Mouse (Mus musculus): ENCODE data around the gene Fastkd5. TPM values are rescaled to one million over a fixed set of nuclear protein-coding genes. Genes with fewer than 3 reads are reported as not detected.

Gene Fastkd5
- polyA plus RNA-seq (2016; fragmentation: Nextera tagmentation; extraction: Ambion mirVana): 16.8 and 19.3 TPM in 2 replicates

DNA sequence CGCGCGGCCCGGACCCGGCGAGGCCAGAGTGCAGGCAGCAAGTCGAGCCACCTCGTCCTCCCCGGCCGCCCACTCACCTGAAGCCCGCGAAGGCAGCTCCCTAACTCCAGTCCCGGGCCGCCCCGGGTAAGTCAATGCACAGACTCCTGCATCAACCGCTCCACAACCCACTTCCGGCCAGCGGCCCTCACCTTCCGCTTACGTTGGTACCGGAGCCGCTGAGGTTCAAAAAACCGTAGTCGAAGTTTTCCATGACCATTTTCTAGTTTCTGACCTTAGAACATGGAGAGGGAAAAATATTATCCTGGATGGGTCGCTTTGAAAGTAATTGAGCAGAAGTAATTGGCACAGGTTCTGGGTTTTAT, at the start of gene Fastkd5, which contains the start of gene Ubox5:
TSS of gene Fastkd5 (minus strand) at position 189 of the 365 bp plus-strand sequence.
TSS of gene Ubox5 (minus strand) at position 200 of the 365 bp plus-strand sequence.
- WGBS: 1% methylated on average over 25 of the region's 25 CpGs
- peak; percentile 87 for ATAC-seq (ENCODE audit: low FRiP score)
- H3K9ac ChIP-seq: peak within 1 kb of the TSS; percentile 81
- H3K4me1 ChIP-seq: peaks cover 35% of the 10 kb centered on the region
- peak within 1 kb of the TSS; percentile 89 for H3K4me3 ChIP-seq (replicated peaks)
- peaks cover 20% of the 10 kb centered on the region for H3K27me3 ChIP-seq
- H3K36me3 ChIP-seq (replicated peaks): peaks cover 20% of the 10 kb centered on the region
- no peaks in the 10 kb centered on the region for H3K9me3 ChIP-seq
- peak within 1 kb of the TSS; percentile 57 for H3K27ac ChIP-seq
- peak within 1 kb of the TSS; percentile 75 for H3K4me2 ChIP-seq

DNA sequence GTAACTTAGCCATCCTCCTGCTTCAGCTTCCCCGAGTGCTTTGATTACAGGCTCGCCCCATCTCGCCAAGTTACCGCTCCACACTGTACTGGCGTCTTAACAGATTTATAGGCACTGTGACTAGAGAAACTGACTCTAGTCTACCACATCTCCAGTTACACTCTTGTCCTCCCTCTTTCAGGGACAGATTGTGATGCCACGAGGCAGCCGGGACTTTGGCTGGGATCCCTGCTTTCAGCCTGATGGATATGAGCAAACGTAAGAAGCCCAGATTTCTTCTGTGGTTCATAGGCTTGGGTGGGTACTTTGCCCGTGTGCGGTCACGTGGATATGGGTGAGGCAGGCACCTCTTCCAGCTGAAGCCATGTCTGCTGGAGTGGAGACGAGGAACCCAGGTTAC, 49.3 kb upstream of the Fastkd5 start:
- Histone ChIP-seq H3K4me3 (replicated peaks) (no peak overlapping the region), H3K36me3 (replicated peaks) (peaks cover 96% of the 10 kb centered on the region), H3K27ac (no peak overlapping the region), H3K9ac (no peak overlapping the region), H3K4me2 (no peak overlapping the region), H3K4me1 (no peaks in the 10 kb centered on the region), H3K27me3 (no peaks in the 10 kb centered on the region), H3K9me3 (no peaks in the 10 kb centered on the region)
- no peak for ATAC-seq (ENCODE audit: low FRiP score)
- 95% methylated on average over 12 of the region's 12 CpGs for WGBS

DNA sequence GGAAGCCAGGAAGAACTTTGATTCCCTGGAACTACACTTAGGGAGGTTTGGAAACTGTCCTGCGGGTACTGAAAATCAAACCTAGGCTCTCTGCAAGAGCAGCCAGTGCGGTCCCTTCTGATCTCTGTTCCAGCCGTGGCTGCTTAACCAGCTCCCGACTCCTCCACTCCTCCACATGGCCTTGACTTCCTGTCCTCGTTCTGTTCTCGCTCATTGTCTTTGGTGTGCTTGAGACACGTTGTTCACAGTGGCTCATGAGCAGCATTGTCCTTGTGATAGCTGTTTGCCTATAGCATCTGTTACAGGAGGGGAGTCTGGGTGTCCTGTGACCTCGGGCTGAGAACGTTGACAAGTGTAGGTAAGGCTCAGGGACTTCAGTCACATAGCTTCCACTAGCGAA, 47.4 kb upstream of the Fastkd5 start:
- 91% methylated on average over 10 of the region's 10 CpGs for WGBS
- no peaks in the 10 kb centered on the region for H3K27me3 ChIP-seq
- H3K4me3 ChIP-seq (replicated peaks): no peak overlapping the region
- peaks cover 96% of the 10 kb centered on the region for H3K36me3 ChIP-seq (replicated peaks)
- ATAC-seq (ENCODE audit: low FRiP score): no peak
- H3K4me1 ChIP-seq: no peaks in the 10 kb centered on the region
- H3K9ac ChIP-seq: no peak overlapping the region
- no peak overlapping the region for H3K4me2 ChIP-seq
- H3K9me3 ChIP-seq: no peaks in the 10 kb centered on the region
- H3K27ac ChIP-seq: no peak overlapping the region

GRCm38 (mm10) chr2:130667559-130667958, 37.7 kb upstream of the Fastkd5 start, which contains the start of gene Itpa:
TSS of gene Itpa (plus strand) at chr2:130667610.
- WGBS: under 1% methylated on average over 31 of the region's 31 CpGs
- peaks cover 31% of the 10 kb centered on the region for H3K4me1 ChIP-seq
- no peaks in the 10 kb centered on the region for H3K27me3 ChIP-seq
- H3K9ac ChIP-seq: peak within 1 kb of the TSS; percentile 63
- peak within 1 kb of the TSS; percentile 81 for H3K27ac ChIP-seq
- no peaks in the 10 kb centered on the region for H3K9me3 ChIP-seq
- H3K36me3 ChIP-seq (replicated peaks): peaks cover 19% of the 10 kb centered on the region
- peak within 1 kb of the TSS; percentile 90 for H3K4me2 ChIP-seq
- H3K4me3 ChIP-seq (replicated peaks): peak within 1 kb of the TSS; percentile 69
- ATAC-seq (ENCODE audit: low FRiP score): peak; percentile 62

DNA sequence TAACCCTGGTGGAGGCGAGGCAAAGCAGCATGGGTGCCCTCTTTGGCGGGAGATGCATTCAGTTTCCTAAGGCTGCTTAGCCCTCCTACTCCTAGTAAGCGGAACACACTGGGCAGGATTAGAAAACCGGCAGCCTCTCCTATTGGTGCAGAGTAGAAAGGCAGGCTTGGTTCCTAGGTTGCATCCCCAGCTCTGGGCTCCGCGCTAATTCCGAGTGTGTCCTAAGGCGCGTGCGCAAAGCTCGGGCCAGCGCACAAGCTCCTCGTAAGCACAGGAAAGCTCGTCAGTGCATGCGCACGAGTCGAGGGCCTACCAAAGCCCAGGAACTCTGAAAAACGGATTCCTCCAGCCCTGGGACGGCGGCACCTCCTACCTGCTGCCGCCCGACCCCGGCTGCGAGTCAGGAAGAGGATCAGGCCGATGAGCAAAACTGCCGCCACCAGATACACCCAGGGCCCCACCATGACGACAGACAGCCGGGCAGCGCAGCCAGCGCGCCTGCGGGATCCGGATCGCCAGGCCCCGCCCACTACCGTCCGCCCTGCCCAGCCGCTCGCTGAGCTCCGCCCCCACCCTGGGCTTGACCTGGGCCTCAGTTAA, 34.4 kb upstream of the Fastkd5 start, which contains the start of gene Ddrgk1:
TSS of gene Ddrgk1 (minus strand) at position 558 of the 600 bp plus-strand sequence.
- H3K4me3 ChIP-seq (replicated peaks): peak within 1 kb of the TSS; percentile 61
- peak within 1 kb of the TSS; percentile 98 for H3K27ac ChIP-seq
- H3K9me3 ChIP-seq: no peaks in the 10 kb centered on the region
- H3K27me3 ChIP-seq: no peaks in the 10 kb centered on the region
- H3K4me2 ChIP-seq: peak within 1 kb of the TSS; percentile 67
- H3K36me3 ChIP-seq (replicated peaks): peaks cover 32% of the 10 kb centered on the region
- H3K4me1 ChIP-seq: peaks cover 31% of the 10 kb centered on the region
- peak within 1 kb of the TSS; percentile 82 for H3K9ac ChIP-seq
- WGBS: under 1% methylated on average over 40 of the region's 40 CpGs
- peak; percentile 96 for ATAC-seq (ENCODE audit: low FRiP score)

DNA sequence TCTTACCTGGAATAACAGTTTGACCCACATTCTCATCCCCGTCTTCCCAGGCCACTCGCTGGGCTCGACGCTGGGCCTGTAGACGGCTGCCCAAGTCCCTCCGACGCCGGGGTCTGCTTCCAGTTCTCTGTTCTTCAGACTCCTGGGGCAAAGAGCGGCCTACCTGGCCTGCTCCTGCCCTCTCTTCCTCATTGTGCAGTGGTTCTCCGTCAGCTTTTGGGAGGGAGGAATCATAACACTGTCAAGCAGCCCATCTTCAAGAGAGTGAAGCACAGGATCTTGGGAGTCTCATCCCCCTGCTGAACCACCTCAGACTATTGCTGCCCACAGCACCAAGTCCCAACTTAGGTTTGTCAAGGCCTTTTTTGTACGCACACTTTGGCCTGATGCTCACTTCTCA, 33.5 kb upstream of the Fastkd5 start:
- H3K9ac ChIP-seq: peak overlapping the region; percentile 82
- no peaks in the 10 kb centered on the region for H3K27me3 ChIP-seq
- WGBS: 81% methylated on average over 11 of the region's 11 CpGs
- peaks cover 41% of the 10 kb centered on the region for H3K36me3 ChIP-seq (replicated peaks)
- H3K4me3 ChIP-seq (replicated peaks): peak overlapping the region; percentile 61
- H3K27ac ChIP-seq: 0 out of 2 replicates have a peak overlapping the region, but pooled peaks have one; percentile 98
- no peak for ATAC-seq (ENCODE audit: low FRiP score)
- peak overlapping the region; percentile 67 for H3K4me2 ChIP-seq
- no peaks in the 10 kb centered on the region for H3K9me3 ChIP-seq
- H3K4me1 ChIP-seq: peaks cover 24% of the 10 kb centered on the region

GRCm38 (mm10) chr2:130658530-130658929, 28.7 kb upstream of the Fastkd5 start:
- no peak overlapping the region for H3K9ac ChIP-seq
- H3K27ac ChIP-seq: no peak overlapping the region
- no peak overlapping the region for H3K4me3 ChIP-seq (replicated peaks)
- H3K9me3 ChIP-seq: no peaks in the 10 kb centered on the region
- no peak for ATAC-seq (ENCODE audit: low FRiP score)
- no peaks in the 10 kb centered on the region for H3K27me3 ChIP-seq
- H3K36me3 ChIP-seq (replicated peaks): peaks cover 87% of the 10 kb centered on the region
- H3K4me1 ChIP-seq: peaks cover 16% of the 10 kb centered on the region
- no peak overlapping the region for H3K4me2 ChIP-seq
- WGBS: 97% methylated on average over 10 of the region's 10 CpGs

GRCm38 (mm10) chr2:130657541-130657940, 27.7 kb upstream of the Fastkd5 start:
- H3K9ac ChIP-seq: no peak overlapping the region
- ATAC-seq (ENCODE audit: low FRiP score): no peak
- peaks cover 96% of the 10 kb centered on the region for H3K36me3 ChIP-seq (replicated peaks)
- H3K27me3 ChIP-seq: no peaks in the 10 kb centered on the region
- no peak overlapping the region for H3K4me2 ChIP-seq
- no peak overlapping the region for H3K27ac ChIP-seq
- peaks cover 6% of the 10 kb centered on the region; the same call in 1 of the 2 replicates for H3K4me1 ChIP-seq
- WGBS: 84% methylated on average over 6 of the region's 6 CpGs
- no peaks in the 10 kb centered on the region for H3K9me3 ChIP-seq
- H3K4me3 ChIP-seq (replicated peaks): no peak overlapping the region

- H3K27me3 ChIP-seq: no peaks in the 10 kb centered on the region
- no peaks in the 10 kb centered on the region for H3K9me3 ChIP-seq
- WGBS: 93% methylated on average over 9 of the region's 9 CpGs
- H3K4me1 ChIP-seq: no peaks in the 10 kb centered on the region
- no peak overlapping the region for H3K4me3 ChIP-seq (replicated peaks)
- peaks cover 91% of the 10 kb centered on the region for H3K36me3 ChIP-seq (replicated peaks)
- no peak overlapping the region for H3K9ac ChIP-seq
- no peak overlapping the region for H3K4me2 ChIP-seq
- no peak for ATAC-seq (ENCODE audit: low FRiP score)
- no peak overlapping the region for H3K27ac ChIP-seq
Observed at GRCm38 (mm10) chr2:130656536-130656935, 26.7 kb upstream of the Fastkd5 start.

DNA sequence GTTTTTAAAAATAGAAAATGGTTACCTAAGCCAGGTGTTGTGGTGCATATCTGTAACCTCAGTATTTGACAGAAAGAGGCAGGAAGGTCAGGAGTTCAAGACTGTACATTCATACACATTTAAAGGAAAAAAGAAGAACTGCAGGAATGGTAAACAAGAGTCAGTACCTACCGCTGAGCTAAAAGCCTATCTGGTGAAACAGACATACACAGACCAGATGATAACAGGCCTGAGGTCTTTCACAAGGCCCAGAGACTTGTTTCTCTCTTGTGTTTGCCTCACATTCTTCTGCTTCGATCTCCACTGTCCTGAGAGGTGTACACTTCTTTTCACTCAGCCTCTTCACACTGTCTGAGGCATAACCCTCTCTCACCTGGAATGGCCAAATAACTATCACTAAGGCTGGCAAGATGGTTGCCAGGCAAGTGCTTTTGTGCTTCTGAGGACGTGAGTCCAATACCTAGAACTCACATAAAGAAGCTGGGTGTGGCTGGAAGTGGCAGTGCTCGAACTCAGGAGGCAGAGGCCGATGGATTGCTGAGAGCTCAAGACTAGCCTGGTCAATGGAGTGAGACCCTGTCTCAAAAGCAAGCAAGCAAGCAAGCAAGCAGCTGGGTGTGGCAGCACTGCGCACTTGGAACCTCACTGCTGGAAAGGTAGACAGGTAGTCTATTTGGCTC, 26.0 kb upstream of the Fastkd5 start:
- no peak overlapping the region for H3K9ac ChIP-seq
- no peaks in the 10 kb centered on the region for H3K27me3 ChIP-seq
- no peaks in the 10 kb centered on the region for H3K4me1 ChIP-seq
- no peak overlapping the region for H3K27ac ChIP-seq
- 89% methylated on average over 6 of the region's 6 CpGs for WGBS
- no peak for ATAC-seq (ENCODE audit: low FRiP score)
- no peak overlapping the region for H3K4me3 ChIP-seq (replicated peaks)
- peaks cover 86% of the 10 kb centered on the region for H3K36me3 ChIP-seq (replicated peaks)
- H3K9me3 ChIP-seq: no peaks in the 10 kb centered on the region
- no peak overlapping the region for H3K4me2 ChIP-seq

- WGBS: 91% methylated on average over 1 of the region's 1 CpGs
- Histone ChIP-seq H3K9ac (no peak overlapping the region), H3K4me1 (no peaks in the 10 kb centered on the region), H3K27me3 (no peaks in the 10 kb centered on the region), H3K4me2 (no peak overlapping the region), H3K36me3 (replicated peaks) (peaks cover 75% of the 10 kb centered on the region), H3K4me3 (replicated peaks) (no peak overlapping the region), H3K27ac (no peak overlapping the region), H3K9me3 (no peaks in the 10 kb centered on the region)
- ATAC-seq (ENCODE audit: low FRiP score): no peak
Observed at GRCm38 (mm10) chr2:130653760-130654159, 23.9 kb upstream of the Fastkd5 start.

GRCm38 (mm10) chr2:130653303-130653702, 23.5 kb upstream of the Fastkd5 start:
- Histone ChIP-seq H3K9me3 (no peaks in the 10 kb centered on the region), H3K27me3 (no peaks in the 10 kb centered on the region), H3K4me3 (replicated peaks) (no peak overlapping the region), H3K9ac (no peak overlapping the region), H3K4me1 (no peaks in the 10 kb centered on the region), H3K36me3 (replicated peaks) (peaks cover 70% of the 10 kb centered on the region), H3K4me2 (no peak overlapping the region), H3K27ac (no peak overlapping the region)
- WGBS: 90% methylated on average over 2 of the region's 2 CpGs
- ATAC-seq (ENCODE audit: low FRiP score): no peak

Measured in forebrain, embryonic 12.5 days (tissue).